Mouse (Mus musculus): ENCODE results near the gene Ppl.
A peak's percentile ranks its signal among the peaks of the same experiment; 100 is the strongest.

Gene Ppl

DNA sequence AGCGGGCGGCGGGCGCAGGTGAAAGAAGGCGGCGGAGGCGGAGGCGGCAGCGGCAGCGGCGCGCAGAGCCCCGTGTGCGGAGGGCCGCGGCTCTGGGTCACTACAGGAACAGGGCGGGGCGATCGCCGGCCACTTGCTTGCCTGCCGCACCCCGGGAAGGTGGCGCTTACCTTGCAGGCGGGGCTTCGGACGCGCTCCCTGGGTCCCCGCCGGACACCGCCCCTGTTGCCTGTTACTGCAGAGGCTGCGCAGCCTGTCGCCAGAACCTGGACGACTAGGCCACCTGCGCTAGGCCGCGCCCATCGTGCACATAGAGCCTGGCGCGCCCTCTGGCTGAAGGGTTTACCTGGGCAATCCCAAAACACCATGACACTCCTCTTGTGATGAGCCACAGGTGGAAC lies at the start of gene Ppl:
TSS of gene Ppl (minus strand) at position 21 of the 401 bp plus-strand sequence.
- DNase-seq = peak; percentile 57

- DNase-seq = no peak
These were observed 40.4 kb upstream of the Ppl start for GRCm38 (mm10) chr16:5172636-5173035.

DNA sequence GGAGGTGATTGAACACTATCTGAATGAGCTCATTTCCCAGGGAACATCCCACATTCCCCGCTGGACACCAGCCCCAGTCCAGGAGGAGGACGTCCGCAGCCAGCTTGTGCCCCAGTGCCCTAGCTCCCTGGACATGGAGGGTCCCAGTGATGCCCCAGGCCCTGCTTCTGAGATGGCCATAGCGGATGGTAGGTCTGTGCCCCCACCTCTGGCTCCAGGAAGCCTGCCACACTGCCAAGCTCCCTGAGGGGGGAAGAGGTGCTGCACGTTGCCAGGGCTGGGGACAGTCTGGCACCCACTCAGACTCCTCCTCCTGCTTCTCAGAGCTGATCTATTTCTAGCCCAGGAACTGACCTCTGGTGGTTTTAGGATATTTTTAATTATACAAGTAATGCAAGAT lies 36.6 kb upstream of the Ppl start:
- no peak for DNase-seq

DNA sequence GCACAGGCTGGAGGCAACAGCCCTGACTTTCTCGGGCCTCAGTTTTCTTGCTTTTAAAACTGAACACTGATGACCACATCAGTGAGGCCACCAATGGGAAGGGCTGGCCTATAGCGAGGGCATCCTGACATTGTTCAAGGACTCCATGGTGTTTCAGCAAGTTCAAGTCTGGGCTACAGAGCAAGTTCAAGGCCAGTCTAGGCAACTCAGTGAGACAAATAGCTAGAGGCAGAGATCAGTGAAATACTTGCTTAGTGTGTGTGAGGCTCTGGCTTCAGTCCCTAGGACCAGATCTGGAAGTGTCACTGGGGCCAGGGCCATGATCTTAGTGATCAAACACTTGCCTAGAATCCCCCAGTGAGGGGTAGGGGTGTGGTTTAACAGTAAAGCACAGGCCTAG lies 35.8 kb upstream of the Ppl start:
- no peak for DNase-seq

- no peak for DNase-seq
These were observed 32.1 kb upstream of the Ppl start for GRCm38 (mm10) chr16:5164327-5164726.

- DNase-seq = no peak
These were observed 27.0 kb upstream of the Ppl start for GRCm38 (mm10) chr16:5159248-5159647.

GRCm38 (mm10) chr16:5157113-5157512 lies 24.9 kb upstream of the Ppl start:
- no peak for DNase-seq

DNA sequence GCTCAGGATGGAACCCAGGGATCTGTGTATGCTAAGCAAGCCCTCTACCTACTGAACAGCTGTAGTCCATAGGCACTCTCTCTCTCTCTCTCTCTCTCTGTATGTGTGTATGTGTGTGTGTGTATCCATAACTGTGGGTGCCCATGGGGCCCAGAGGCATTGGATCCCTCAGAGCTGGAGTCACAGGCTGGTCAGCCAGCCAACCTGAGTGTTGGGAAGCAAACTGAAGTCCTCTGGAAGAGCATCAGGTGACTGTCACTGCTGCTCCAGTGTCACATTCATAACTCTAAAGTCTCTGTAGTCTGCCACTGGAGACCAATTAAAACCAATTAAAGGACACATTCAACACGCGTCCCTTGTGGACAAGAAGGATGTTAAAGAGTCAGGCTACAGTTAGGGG lies 24.3 kb upstream of the Ppl start:
- DNase-seq = no peak

GRCm38 (mm10) chr16:5155014-5155413 lies 22.8 kb upstream of the Ppl start:
- no peak for DNase-seq

GRCm38 (mm10) chr16:5153299-5154026 lies 21.2 kb upstream of the Ppl start:
- DNase-seq = no peak

GRCm38 (mm10) chr16:5150544-5150943 lies 18.3 kb upstream of the Ppl start:
- no peak for DNase-seq

- no peak for DNase-seq
These were observed 14.8 kb upstream of the Ppl start, which contains the start of gene Sec14l5 for GRCm38 (mm10) chr16:5147037-5147385. Sec14l5 (plus strand) TSS chr16:5147109.

DNA sequence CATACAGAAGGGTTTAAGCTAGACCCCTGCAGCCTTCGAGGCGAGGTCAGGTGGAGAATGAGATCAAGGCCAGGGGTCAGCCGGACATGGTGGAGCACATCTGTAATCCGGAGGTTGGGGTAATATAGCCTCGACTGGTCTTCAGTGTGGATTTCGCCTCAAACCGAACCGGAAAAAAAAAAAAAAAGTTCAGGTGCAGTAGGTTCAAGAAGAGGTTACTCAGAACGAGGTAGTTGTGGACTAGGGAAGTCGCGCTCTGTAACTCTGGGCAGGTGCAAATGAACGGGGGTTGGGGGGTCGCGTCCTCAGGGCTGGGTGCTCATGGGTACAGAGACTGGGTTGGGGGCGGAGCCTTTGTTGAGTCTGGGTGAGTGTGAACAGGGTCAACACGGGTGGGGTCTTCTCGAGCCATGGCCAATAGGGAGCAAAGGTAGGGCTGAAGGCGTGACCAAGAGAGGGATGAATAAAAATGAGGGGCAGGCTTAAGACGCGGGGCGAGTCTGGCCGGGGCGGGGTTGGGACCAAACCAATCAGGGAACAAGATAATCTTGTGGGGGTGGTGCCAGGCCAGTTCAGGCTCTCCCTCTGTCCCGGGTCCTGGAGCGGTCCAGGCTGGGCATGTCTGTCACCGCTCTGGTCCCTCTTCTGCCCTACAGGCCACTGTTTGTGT lies 14.3 kb upstream of the Ppl start:
- DNase-seq = peak; percentile 67

DNA sequence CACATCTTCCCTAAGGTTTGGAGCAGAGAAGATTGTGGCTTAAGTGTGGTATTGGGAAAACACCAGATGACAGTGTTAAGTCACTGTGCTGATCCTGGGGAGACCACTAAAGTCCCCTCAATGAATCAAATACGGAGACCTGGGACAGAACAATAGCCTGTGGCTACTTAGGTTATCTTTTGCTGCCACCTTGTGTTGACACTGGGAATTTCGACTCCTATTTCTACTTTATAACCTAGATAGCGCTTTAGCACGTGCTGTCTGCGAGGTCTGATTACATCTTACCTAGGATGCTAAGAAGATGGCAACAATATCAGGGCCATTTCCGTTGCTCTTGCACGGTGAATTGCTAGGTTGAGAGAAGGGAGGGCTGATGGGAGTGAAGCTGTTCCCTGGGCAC lies 13.3 kb upstream of the Ppl start:
- DNase-seq = peak; percentile 91

- DNase-seq = no peak
These were observed 7.5 kb upstream of the Ppl start for GRCm38 (mm10) chr16:5139741-5140140.

GRCm38 (mm10) chr16:5137006-5137540 lies 4.9 kb upstream of the Ppl start:
- DNase-seq = no peak

DNA sequence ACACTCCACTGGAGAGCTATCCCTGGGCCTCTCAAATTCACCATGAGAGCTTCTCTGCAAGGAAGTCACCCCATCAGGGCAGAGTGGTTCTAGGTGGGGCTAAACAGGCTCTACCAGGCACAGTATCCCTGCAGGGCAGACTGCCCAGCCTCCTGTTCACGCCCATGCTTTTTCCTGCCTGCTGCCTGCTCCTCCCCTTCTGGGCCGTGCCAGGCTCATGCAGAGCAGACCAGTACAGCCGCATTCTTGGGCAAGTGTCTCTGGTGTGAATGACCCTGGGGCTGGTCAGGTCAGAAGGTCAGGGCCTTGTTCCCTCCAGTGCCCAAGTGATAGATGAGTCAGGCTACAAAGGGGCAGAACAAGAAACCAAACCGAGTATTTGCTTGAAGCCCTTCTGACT lies 4.3 kb upstream of the Ppl start:
- DNase-seq = no peak

GRCm38 (mm10) chr16:5135551-5136261 lies 3.5 kb upstream of the Ppl start:
- no peak for DNase-seq

- peak; percentile 62 for DNase-seq
These were observed 2.6 kb upstream of the Ppl start for GRCm38 (mm10) chr16:5134623-5135330.

- DNase-seq = no peak
These were observed 834 bp downstream of the Ppl start for GRCm38 (mm10) chr16:5131251-5131922.

GRCm38 (mm10) chr16:5130766-5131165 lies 1.5 kb downstream of the Ppl start:
- no peak for DNase-seq

- DNase-seq = no peak
These were observed 2.0 kb downstream of the Ppl start for GRCm38 (mm10) chr16:5130196-5130595.

- no peak for DNase-seq
These were observed 8.7 kb downstream of the Ppl start for GRCm38 (mm10) chr16:5123476-5123875.
